Mouse (Mus musculus) Muller cell, postnatal 12 days (primary cell): Measurements from ENCODE around the gene Zfp865.

Experiments used
- DNase-seq: peaks from one replicate; pipeline ENCODE4 v3.0.0-alpha.2; 2015; ENCODE audit errors: inconsistent ontology term

Zfp865 gene

GRCm38 (mm10) chr7:5015118-5016001, 4.8 kb upstream of the Zfp865 start, which contains the start of gene Gm44973:
Gene Gm44973, plus strand, starts transcription at chr7:5015496.
- DNase-seq = peak; percentile 98

GRCm38 (mm10) chr7:5016057-5016456, 4.1 kb upstream of the Zfp865 start:
- no peak for DNase-seq

- no peak for DNase-seq
Observed at GRCm38 (mm10) chr7:5016920-5017319, 3.3 kb upstream of the Zfp865 start.

- no peak for DNase-seq
Observed at GRCm38 (mm10) chr7:5017352-5017751, 2.8 kb upstream of the Zfp865 start.

GRCm38 (mm10) chr7:5017931-5018330, 2.2 kb upstream of the Zfp865 start:
- DNase-seq = no peak

- peak; percentile 5 for DNase-seq
Observed at GRCm38 (mm10) chr7:5019576-5019975, 600 bp upstream of the Zfp865 start.

- DNase-seq = no peak
Observed at GRCm38 (mm10) chr7:5020685-5021084, 509 bp downstream of the Zfp865 start.

GRCm38 (mm10) chr7:5021197-5021596, 1.0 kb downstream of the Zfp865 start:
- DNase-seq = peak; percentile 6

- no peak for DNase-seq
Observed at GRCm38 (mm10) chr7:5029543-5029942, 9.4 kb downstream of the Zfp865 start.

- DNase-seq = no peak
Observed at GRCm38 (mm10) chr7:5029946-5030345, 9.8 kb downstream of the Zfp865 start.

GRCm38 (mm10) chr7:5030554-5031275, 10.5 kb downstream of the Zfp865 start:
- no peak for DNase-seq

GRCm38 (mm10) chr7:5031496-5031895, 11.3 kb downstream of the Zfp865 start:
- no peak for DNase-seq

- no peak for DNase-seq
Observed at GRCm38 (mm10) chr7:5033818-5034217, 13.6 kb downstream of the Zfp865 start, which contains the start of gene 4632433K11Rik. Gene 4632433K11Rik, plus strand, starts transcription at chr7:5034118.

- no peak for DNase-seq
Observed at GRCm38 (mm10) chr7:5035628-5036027, 15.5 kb downstream of the Zfp865 start.

- no peak for DNase-seq
Observed at GRCm38 (mm10) chr7:5036136-5036535, 16.0 kb downstream of the Zfp865 start.

- DNase-seq = no peak
Observed at GRCm38 (mm10) chr7:5037026-5037425, 16.9 kb downstream of the Zfp865 start.

GRCm38 (mm10) chr7:5037467-5037866, 17.3 kb downstream of the Zfp865 start:
- no peak for DNase-seq

GRCm38 (mm10) chr7:5038109-5038732, 18.0 kb downstream of the Zfp865 start, which contains the start of gene Zfp784:
Gene Zfp784, minus strand, starts transcription at chr7:5038446.
- peak; percentile 96 for DNase-seq

GRCm38 (mm10) chr7:5038940-5039339, 18.8 kb downstream of the Zfp865 start:
- no peak for DNase-seq

GRCm38 (mm10) chr7:5044981-5045380, 24.8 kb downstream of the Zfp865 start:
- no peak for DNase-seq

- no peak for DNase-seq
Observed at GRCm38 (mm10) chr7:5046112-5046511, 25.9 kb downstream of the Zfp865 start.

GRCm38 (mm10) chr7:5047313-5047712, 27.1 kb downstream of the Zfp865 start:
- no peak for DNase-seq
